Mouse (Mus musculus) lung, embryonic 14.5 days (tissue): ENCODE results near the gene Mmab. TPM values are rescaled to one million over a fixed set of nuclear protein-coding genes. Genes with fewer than 3 reads are reported as not detected.
A peak's percentile ranks its signal among the peaks of the same experiment; 100 is the strongest.

Experiments
- ATAC-seq: fragments of 200-750 bp; cut with Nextera tagmentation; 2 replicates; pipeline ENCODE4 v1.8.0; 2017; ENCODE audit warnings: mild to moderate bottlenecking, moderate TSS enrichment, moderate library complexity; ENCODE audit not compliant: insufficient read depth
- DNase-seq: peaks from one replicate; pipeline ENCODE4 v3.0.0-alpha.2; 2015
- H3K27ac ChIP-seq: fragments of 300-500 bp; sonication (generic); 2 replicates; pipeline ENCODE4 v1.5.1; 2014; ENCODE audit warnings: low read depth, mild to moderate bottlenecking, moderate library complexity
- H3K27me3 ChIP-seq: fragments of 300-500 bp; sonication (generic); 2 replicates; pipeline ENCODE4 v1.6.1; 2014; ENCODE audit warnings: low read length, control low read depth; ENCODE audit not compliant: insufficient read depth
- H3K36me3 ChIP-seq: fragments of 300-500 bp; sonication (generic); 2 replicates; pipeline ENCODE4 v1.6.1; 2014; ENCODE audit warnings: control low read depth; ENCODE audit not compliant: insufficient read depth
- H3K4me1 ChIP-seq: fragments of 300-500 bp; sonication (generic); 2 replicates; pipeline ENCODE4 v1.6.1; 2014; ENCODE audit warnings: antibody characterized with exemption, control low read depth; ENCODE audit not compliant: insufficient read depth
- H3K4me2 ChIP-seq: fragments of 300-500 bp; sonication (generic); 2 replicates; pipeline ENCODE4 v1.6.1; 2014; ENCODE audit warnings: mild to moderate bottlenecking
- H3K4me3 ChIP-seq: fragments of 300-500 bp; sonication (generic); 2 replicates; pipeline ENCODE4 v1.5.1; 2014; ENCODE audit warnings: low read depth, low read length
- H3K9ac ChIP-seq: fragments of 300-500 bp; sonication (generic); 2 replicates; pipeline ENCODE4 v1.6.1; 2014
- H3K9me3 ChIP-seq: fragments of 300-500 bp; sonication (generic); 2 replicates; pipeline ENCODE4 v1.6.1; 2016; ENCODE audit warnings: low read depth, low read length, control low read depth
- CTCF ChIP-seq: IDR thresholded peaks from 2 replicates; pipeline ENCODE4 v1.5.1; 2016; ENCODE audit warnings: antibody characterized with exemption, low read depth
- WGBS: fragments of 180-500 bp; shearing (Covaris S2); extraction: QIAGEN DNeasy Blood & Tissue Kit; methylation state at CpG from one replicate; pipeline ENCODE4 v1.1.7; 2014; 5-methylcytosine and 5-hydroxymethylcytosine counted together
- polyA plus RNA-seq: library from polyadenylated mRNA; unstranded; fragments of >200 nt; fragmentation: Nextera tagmentation; extraction: Ambion mirVana; gene quantifications from 2 replicates; pipeline ENCODE4 v1.2.1, GENCODE M21; 2014

Gene Mmab
- polyA plus RNA-seq, 1 experiment from 2014 or later: 32.4 TPM

DNA sequence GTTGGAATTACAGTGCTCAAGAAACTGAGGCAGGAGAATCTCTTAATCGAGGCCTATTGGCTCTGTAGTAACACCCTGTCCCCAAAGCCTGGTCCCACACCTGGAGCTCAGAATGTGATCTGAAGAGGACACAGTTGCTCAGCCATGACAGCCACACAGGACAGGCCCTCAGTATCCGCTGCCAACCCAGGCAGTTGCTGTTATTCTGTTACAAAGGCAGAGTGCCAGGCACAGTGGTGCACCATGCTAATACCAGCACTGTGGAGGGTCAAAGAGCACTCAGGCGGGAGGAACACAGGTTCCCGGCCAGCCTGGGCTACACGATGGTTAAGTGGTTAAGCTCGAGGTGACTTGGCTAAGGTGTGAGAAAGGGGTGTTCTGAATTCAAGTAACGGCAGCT, 14.1 kb downstream of the Mmab start:
- ATAC-seq: no peak
- TF ChIP-seq CTCF: no peak
- H3K9ac ChIP-seq: no peak overlapping the region
- H3K9me3 ChIP-seq: no peaks in the 10 kb centered on the region
- no peak for DNase-seq
- H3K4me1 ChIP-seq: no peaks in the 10 kb centered on the region
- no peak overlapping the region for H3K4me2 ChIP-seq
- H3K27ac ChIP-seq: no peak overlapping the region
- 74% methylated on average over 7 of the region's 7 CpGs for WGBS
- no peak overlapping the region for H3K4me3 ChIP-seq
- H3K27me3 ChIP-seq: no peaks in the 10 kb centered on the region
- peaks cover 6% of the 10 kb centered on the region for H3K36me3 ChIP-seq

DNA sequence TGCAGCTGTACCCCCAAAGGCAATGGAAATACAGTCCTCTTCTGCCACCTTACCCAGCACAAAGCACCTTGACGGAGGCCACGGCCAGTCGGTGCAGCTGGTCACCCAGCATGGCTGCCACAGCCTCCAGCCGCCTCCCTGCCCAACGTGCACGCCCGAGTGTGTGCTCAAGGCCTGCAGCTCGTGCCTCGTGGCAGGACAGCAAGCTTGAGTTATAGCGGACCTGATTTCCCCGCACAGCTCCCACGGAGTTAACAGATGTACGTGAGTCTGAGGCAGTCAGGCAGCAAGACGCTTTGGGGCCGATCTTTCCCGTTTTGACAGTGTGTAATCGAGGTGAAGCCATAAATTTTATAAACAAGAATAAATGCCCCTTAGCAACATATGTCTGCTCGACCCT, 15.2 kb downstream of the Mmab start:
- H3K9me3 ChIP-seq: no peaks in the 10 kb centered on the region
- H3K4me1 ChIP-seq: no peaks in the 10 kb centered on the region
- H3K9ac ChIP-seq: no peak overlapping the region
- H3K4me3 ChIP-seq: no peak overlapping the region
- no peaks in the 10 kb centered on the region for H3K27me3 ChIP-seq
- no peaks in the 10 kb centered on the region for H3K36me3 ChIP-seq
- ATAC-seq (no peak), DNase-seq (no peak)
- no peak for TF ChIP-seq CTCF
- H3K27ac ChIP-seq: no peak overlapping the region
- no peak overlapping the region for H3K4me2 ChIP-seq
- WGBS: 54% methylated on average over 18 of the region's 18 CpGs

DNA sequence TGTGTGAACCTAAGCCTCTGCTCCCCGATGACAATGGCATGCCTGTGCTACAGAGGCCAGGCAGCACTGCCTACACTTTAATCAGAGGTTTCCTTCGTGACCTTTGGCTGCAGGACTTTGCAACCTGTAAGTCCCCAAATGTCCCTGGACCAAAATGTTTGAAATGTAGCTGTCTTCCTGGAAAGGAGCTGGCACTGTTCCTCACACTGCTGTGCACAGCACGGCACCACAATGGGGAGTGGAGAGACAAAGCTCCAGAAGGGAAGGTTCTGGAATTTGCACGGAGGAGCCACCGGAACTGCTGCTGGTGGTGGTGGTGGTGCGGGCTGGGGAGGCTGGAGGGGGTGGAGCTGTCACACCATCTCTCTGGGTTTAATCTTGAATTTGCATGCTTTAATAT, 17.1 kb downstream of the Mmab start:
- no peak for DNase-seq
- 72% methylated on average over 6 of the region's 6 CpGs for WGBS
- H3K4me1 ChIP-seq: 0 out of 2 replicates have a peak, but pooled peaks cover 6% of the 10 kb centered on the region
- H3K27me3 ChIP-seq: no peaks in the 10 kb centered on the region
- H3K9ac ChIP-seq: no peak overlapping the region
- no peak overlapping the region for H3K4me2 ChIP-seq
- no peak for TF ChIP-seq CTCF
- no peaks in the 10 kb centered on the region for H3K9me3 ChIP-seq
- no peak for ATAC-seq
- no peak overlapping the region for H3K4me3 ChIP-seq
- H3K36me3 ChIP-seq: no peaks in the 10 kb centered on the region
- no peak overlapping the region for H3K27ac ChIP-seq

DNA sequence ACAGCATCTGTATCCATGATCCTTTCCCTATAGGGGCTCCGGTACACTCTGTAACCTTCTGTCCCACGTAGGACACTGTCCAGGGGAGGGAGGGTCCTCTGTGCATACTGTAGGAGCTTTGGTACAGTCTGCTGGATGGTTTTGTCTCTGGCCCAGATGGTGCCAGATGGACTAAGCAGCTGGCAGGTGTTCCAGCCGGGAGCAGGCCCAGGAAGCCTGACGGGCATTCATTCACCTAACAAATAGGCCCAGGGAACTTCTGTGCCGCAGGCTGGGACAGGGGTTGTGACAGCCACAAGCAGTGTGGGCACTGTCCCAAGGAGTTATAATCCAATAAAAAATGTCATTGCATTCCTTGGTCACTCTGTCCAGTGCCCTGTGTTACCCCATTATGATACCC, 19.9 kb downstream of the Mmab start:
- ATAC-seq (no peak), DNase-seq (no peak)
- H3K27me3 ChIP-seq: no peaks in the 10 kb centered on the region
- WGBS: 69% methylated on average over 5 of the region's 5 CpGs
- H3K9ac ChIP-seq: no peak overlapping the region
- no peaks in the 10 kb centered on the region for H3K9me3 ChIP-seq
- H3K27ac ChIP-seq: no peak overlapping the region
- no peak overlapping the region for H3K4me3 ChIP-seq
- peaks cover 22% of the 10 kb centered on the region for H3K36me3 ChIP-seq
- no peak overlapping the region for H3K4me2 ChIP-seq
- 0 out of 2 replicates have a peak, but pooled peaks cover 6% of the 10 kb centered on the region for H3K4me1 ChIP-seq
- TF ChIP-seq CTCF: no peak

DNA sequence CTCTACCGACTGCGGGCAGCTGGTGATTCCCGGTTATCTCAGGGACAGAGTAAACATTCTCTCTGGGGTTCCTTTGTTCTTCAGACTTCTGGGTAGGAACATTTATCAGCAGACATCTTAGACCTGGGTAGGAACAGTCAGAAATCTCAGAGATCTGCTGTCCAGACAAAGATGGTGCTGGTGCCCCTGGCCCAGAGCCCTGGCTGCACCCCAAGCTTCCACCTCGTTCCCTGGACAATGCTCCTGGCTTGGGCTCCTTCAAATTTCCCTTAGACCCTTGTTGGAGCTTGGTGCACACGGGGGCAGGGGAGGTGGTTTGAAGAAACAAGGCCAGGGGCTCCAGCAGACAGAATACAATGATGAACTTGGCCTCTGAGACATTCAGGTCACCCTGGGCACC, 21.3 kb downstream of the Mmab start:
- WGBS: 7% methylated on average over 5 of the region's 5 CpGs
- no peaks in the 10 kb centered on the region for H3K27me3 ChIP-seq
- no peak overlapping the region for H3K27ac ChIP-seq
- no peak overlapping the region for H3K9ac ChIP-seq
- H3K4me1 ChIP-seq: 0 out of 2 replicates have a peak, but pooled peaks cover 6% of the 10 kb centered on the region
- ATAC-seq (no peak), DNase-seq (no peak)
- no peak for TF ChIP-seq CTCF
- H3K36me3 ChIP-seq: peaks cover 36% of the 10 kb centered on the region
- no peak overlapping the region for H3K4me2 ChIP-seq
- H3K9me3 ChIP-seq: no peaks in the 10 kb centered on the region
- H3K4me3 ChIP-seq: no peak overlapping the region

DNA sequence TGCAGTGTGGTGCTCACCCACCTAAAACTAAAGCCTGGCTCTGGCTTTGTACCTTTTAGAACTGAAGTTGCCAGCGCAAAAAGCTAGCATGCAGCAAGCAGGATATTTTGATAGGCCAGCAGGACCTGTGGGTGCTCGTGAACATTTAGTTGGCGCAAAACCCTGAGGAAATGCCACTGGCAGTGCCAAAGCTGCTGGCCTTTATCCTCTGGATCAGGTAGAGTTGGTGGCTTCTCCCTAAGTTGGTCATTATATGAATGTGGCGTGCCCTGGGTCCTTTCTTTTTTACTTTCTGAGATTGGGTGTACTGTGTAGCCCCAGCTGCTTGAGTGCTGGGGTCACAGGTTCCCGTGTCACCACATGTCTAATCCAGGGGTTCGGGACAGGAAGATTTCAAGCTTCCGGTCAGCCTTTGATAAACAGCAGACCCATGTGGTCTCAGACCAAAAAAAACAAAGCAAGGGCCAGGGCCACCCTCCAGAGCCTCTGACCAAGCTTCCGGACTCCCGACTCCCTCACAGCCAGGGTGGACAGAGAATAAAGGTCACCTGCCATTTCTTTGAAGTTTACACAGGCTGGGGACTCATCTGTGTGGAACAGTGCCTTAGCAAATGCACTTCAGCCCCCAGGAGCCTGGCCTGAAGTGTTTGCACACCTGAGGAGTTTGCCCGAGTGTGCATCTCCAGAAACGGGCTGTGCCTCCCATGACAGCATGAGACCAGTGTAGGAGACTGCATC, 22.1 kb downstream of the Mmab start:
- DNase-seq (peak; percentile 43), ATAC-seq (peak; percentile 49)
- Histone ChIP-seq H3K36me3 (peaks cover 44% of the 10 kb centered on the region), H3K4me2 (no peak overlapping the region), H3K9ac (0 out of 2 replicates have a peak overlapping the region, but pooled peaks have one; percentile 11), H3K4me1 (0 out of 2 replicates have a peak, but pooled peaks cover 6% of the 10 kb centered on the region), H3K4me3 (no peak overlapping the region), H3K27me3 (no peaks in the 10 kb centered on the region), H3K27ac (no peak overlapping the region), H3K9me3 (no peaks in the 10 kb centered on the region)
- no peak for TF ChIP-seq CTCF
- WGBS: 39% methylated on average over 11 of the region's 11 CpGs

DNA sequence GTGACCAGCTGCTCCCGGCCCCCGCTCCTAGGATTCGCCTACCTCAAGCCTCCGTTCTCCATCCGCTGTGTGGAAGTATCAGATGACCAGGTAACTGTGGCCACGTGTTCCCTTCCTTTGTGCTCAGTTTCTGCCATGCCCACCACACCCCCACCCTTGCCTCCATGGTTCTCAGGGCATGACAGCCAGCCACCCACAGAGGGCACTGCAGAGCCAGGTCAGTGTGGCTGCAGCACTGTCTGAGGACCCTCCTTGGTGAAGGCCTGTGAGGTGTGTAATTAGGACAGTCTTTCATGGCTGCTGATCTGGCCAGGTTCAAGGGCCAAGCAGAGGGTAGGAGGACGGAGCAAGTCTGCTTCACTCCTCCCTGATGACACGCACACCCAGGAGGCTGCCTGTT, 25.3 kb downstream of the Mmab start:
- ATAC-seq: no peak

More for the DNA sequence above, 25.3 kb downstream of the Mmab start:
- peak; percentile 64 for TF ChIP-seq CTCF
- Histone ChIP-seq H3K9me3 (no peaks in the 10 kb centered on the region), H3K4me2 (no peak overlapping the region), H3K36me3 (peaks cover 75% of the 10 kb centered on the region), H3K9ac (no peak overlapping the region), H3K4me1 (peaks cover 13% of the 10 kb centered on the region; the same call in 1 of the 2 replicates), H3K27me3 (no peaks in the 10 kb centered on the region), H3K4me3 (no peak overlapping the region), H3K27ac (no peak overlapping the region)
- 74% methylated on average over 8 of the region's 8 CpGs for WGBS
- peak; percentile 40 for DNase-seq
